Mouse (Mus musculus) spleen, adult 2 months (tissue): Measurements from ENCODE around the gene Ptpn13.

Experiments used
- CTCF ChIP-seq: fragments of 200-500 bp; IDR thresholded peaks from 2 replicates; pipeline ENCODE4 v1.5.1; 2011; ENCODE audit warnings: mild to moderate bottlenecking, inconsistent platforms; ENCODE audit not compliant: insufficient read depth, insufficient read length, insufficient replicate concordance; ENCODE audit errors: extremely low read depth
- POLR2A ChIP-seq: fragments of 200-500 bp; IDR thresholded peaks from 2 replicates; pipeline ENCODE4 v1.6.1; 2011; ENCODE audit warnings: low read depth, low read length, inconsistent platforms

GRCm38 (mm10) chr5:103612316-103612715, 187.3 kb downstream of the Ptpn13 start:
- no peak for TF ChIP-seq CTCF
- TF ChIP-seq POLR2A, result no peak
